Mouse (Mus musculus) lung, postnatal 4 days (tissue): ENCODE measurements at regions not wholly inside any gene's neighbourhood (a gene's known extent, or its start where the extent isn't known, plus 50 kb on each side); places are given as distances from the start of the nearest gene placed in this dataset.

Experiments used
- DNase-seq, 2 experiments: peaks; one replicate each; pipeline ENCODE4 v3.0.0; 2021

GRCm38 (mm10) chr1:64195970-64196491 is 73.9 kb upstream of the Klf7 start:
- DNase-seq = no peak

GRCm38 (mm10) chr1:64195294-64195693 is 73.2 kb upstream of the Klf7 start:
- no peak for DNase-seq

GRCm38 (mm10) chr1:64193150-64193838 is 71.2 kb upstream of the Klf7 start:
- no peak for DNase-seq

GRCm38 (mm10) chr1:64192736-64193135 is 70.7 kb upstream of the Klf7 start:
- no peak for DNase-seq

- DNase-seq = no peak
These were observed 69.4 kb upstream of the Klf7 start for GRCm38 (mm10) chr1:64191242-64192220.

GRCm38 (mm10) chr1:64190705-64191104 is 68.6 kb upstream of the Klf7 start:
- DNase-seq = no peak

- DNase-seq = no peak
These were observed 68.0 kb upstream of the Klf7 start for GRCm38 (mm10) chr1:64190097-64190496.

GRCm38 (mm10) chr1:64189471-64189870 is 67.4 kb upstream of the Klf7 start:
- DNase-seq = peak; percentile 22 to 39

- no peak for DNase-seq
These were observed 65.9 kb upstream of the Klf7 start for GRCm38 (mm10) chr1:64187796-64188513.

- no peak for DNase-seq
These were observed 51.6 kb upstream of the Klf7 start for GRCm38 (mm10) chr1:64173708-64174107.

- DNase-seq = no peak
These were observed 50.0 kb upstream of the Klf7 start for GRCm38 (mm10) chr1:64172122-64172521.
